Mouse (Mus musculus) liver, postnatal 0 days (tissue): ENCODE measurements around the gene Olfr1163. TPM values are rescaled to one million over a fixed set of nuclear protein-coding genes. Genes with fewer than 3 reads are reported as not detected.
"Not testable (repeated sequence)": the region's sequence is repeated elsewhere in the genome, so short reads cannot be mapped to it uniquely, and the experiment has no call there.

Experiments
- ATAC-seq: fragments of 200-750 bp; cut with Nextera tagmentation; 2 replicates; pipeline ENCODE4 v1.8.0; 2017; ENCODE audit warnings: mild to moderate bottlenecking, moderate library complexity
- DNase-seq: peaks from one replicate; pipeline ENCODE4 v3.0.0-alpha.2; 2016
- H3K27ac ChIP-seq: fragments of 300-500 bp; sonication (generic); 2 replicates; pipeline ENCODE4 v1.5.1; 2014; ENCODE audit warnings: antibody characterized with exemption, moderate library complexity, mild to moderate bottlenecking, low read depth
- H3K27me3 ChIP-seq: fragments of 300-500 bp; sonication (generic); 2 replicates; pipeline ENCODE4 v1.6.1; 2014; ENCODE audit warnings: low read length, control low read depth, mixed read lengths; ENCODE audit not compliant: insufficient read depth
- H3K36me3 ChIP-seq: fragments of 300-500 bp; sonication (generic); replicated peaks from 2 replicates; pipeline ENCODE4 v1.6.1; 2014; ENCODE audit warnings: mild to moderate bottlenecking, control low read depth, low read length, moderate library complexity, mixed read lengths; ENCODE audit not compliant: insufficient read depth
- H3K4me1 ChIP-seq: fragments of 300-500 bp; sonication (generic); 2 replicates; pipeline ENCODE4 v1.6.1; 2014; ENCODE audit warnings: antibody characterized with exemption, mild to moderate bottlenecking, control low read depth; ENCODE audit not compliant: insufficient read depth
- H3K4me2 ChIP-seq: fragments of 300-500 bp; sonication (generic); 2 replicates; pipeline ENCODE4 v1.6.1; 2014; ENCODE audit warnings: low read depth, mild to moderate bottlenecking, low read length, moderate library complexity, mixed read lengths
- H3K4me3 ChIP-seq: fragments of 300-500 bp; sonication (generic); 2 replicates; pipeline ENCODE4 v1.5.1; 2014; ENCODE audit warnings: low read depth, low read length
- H3K9ac ChIP-seq: fragments of 300-500 bp; sonication (generic); replicated peaks from 2 replicates; pipeline ENCODE4 v1.6.1; 2014; ENCODE audit warnings: mild to moderate bottlenecking, moderate library complexity
- H3K9me3 ChIP-seq: fragments of 300-500 bp; sonication (generic); 2 replicates; pipeline ENCODE4 v1.6.1; 2016; ENCODE audit warnings: mild to moderate bottlenecking, control low read depth, low read length, mixed read lengths
- CTCF ChIP-seq: sonication (generic); IDR thresholded peaks from 2 replicates; pipeline ENCODE4 v1.5.1; 2016; ENCODE audit warnings: antibody characterized with exemption, low read depth
- EP300 ChIP-seq: IDR thresholded peaks from 2 replicates; pipeline ENCODE4 v1.6.1; 2016; ENCODE audit warnings: antibody characterized with exemption, low read depth, mild to moderate bottlenecking
- WGBS: fragments of 180-500 bp; shearing (Covaris S2); extraction: QIAGEN DNeasy Blood & Tissue Kit; methylation state at CpG from one replicate; pipeline ENCODE4 v1.1.7; 2014; ENCODE audit not compliant: insufficient replicate concordance; 5-methylcytosine and 5-hydroxymethylcytosine counted together
- polyA plus RNA-seq: library from polyadenylated mRNA; unstranded; fragments of >200 nt; fragmentation: Nextera tagmentation; extraction: Ambion mirVana; gene quantifications from 2 replicates; pipeline ENCODE4 v1.2.1, GENCODE M21; 2015

The Olfr1163 gene
- polyA plus RNA-seq: not detected in 2 replicates

GRCm38 (mm10) chr2:88071730-88072129 lies at the start of gene Olfr1163:
Gene Olfr1163 (minus strand): TSS chr2:88071830.
- Histone ChIP-seq H3K4me1 (no peaks in the 10 kb centered on the region), H3K36me3 (no peaks in the 10 kb centered on the region), H3K27ac (no peak within 1 kb of the TSS), H3K4me3 (no peak within 1 kb of the TSS), H3K27me3 (no peaks in the 10 kb centered on the region), H3K4me2 (no peak within 1 kb of the TSS), H3K9ac (no peak within 1 kb of the TSS), H3K9me3 (no peaks in the 10 kb centered on the region)
- DNase-seq (no peak), ATAC-seq (no peak)
- TF ChIP-seq EP300 (no peak), CTCF (no peak)

GRCm38 (mm10) chr2:88093866-88094265 lies 22.2 kb upstream of the Olfr1163 start, which contains the start of gene Olfr1164:
Gene Olfr1164 (minus strand): TSS chr2:88093966.
- 64% methylated on average over 4 of the region's 4 CpGs for WGBS
- Histone ChIP-seq H3K27ac (no peak within 1 kb of the TSS), H3K9ac (no peak within 1 kb of the TSS), H3K9me3 (no peaks in the 10 kb centered on the region), H3K4me2 (no peak within 1 kb of the TSS), H3K36me3 (no peaks in the 10 kb centered on the region), H3K4me3 (no peak within 1 kb of the TSS), H3K4me1 (no peaks in the 10 kb centered on the region), H3K27me3 (no peaks in the 10 kb centered on the region)
- ATAC-seq (no peak), DNase-seq (no peak)
- TF ChIP-seq EP300 (no peak), CTCF (no peak)

GRCm38 (mm10) chr2:88063587-88063986 lies 8.0 kb downstream of the Olfr1163 start:
- ATAC-seq (no peak), DNase-seq (no peak)
- Histone ChIP-seq H3K4me3 (no peak overlapping the region), H3K27me3 (no peaks in the 10 kb centered on the region), H3K9ac (no peak overlapping the region), H3K36me3 (no peaks in the 10 kb centered on the region), H3K4me2 (no peak overlapping the region), H3K9me3 (no peaks in the 10 kb centered on the region), H3K27ac (no peak overlapping the region), H3K4me1 (no peaks in the 10 kb centered on the region)
- TF ChIP-seq CTCF (no peak), EP300 (no peak)
- WGBS: 88% methylated on average over 2 of the region's 2 CpGs

GRCm38 (mm10) chr2:88051029-88051428 lies 20.6 kb downstream of the Olfr1163 start, which contains the start of gene Olfr1162:
Gene Olfr1162 (minus strand): TSS chr2:88051129.
- ATAC-seq (no peak), DNase-seq (no peak)
- Histone ChIP-seq H3K27me3 (no peaks in the 10 kb centered on the region), H3K9me3 (no peaks in the 10 kb centered on the region), H3K9ac (no peak within 1 kb of the TSS), H3K4me3 (no peak within 1 kb of the TSS), H3K4me2 (no peak within 1 kb of the TSS), H3K27ac (no peak within 1 kb of the TSS), H3K4me1 (no peaks in the 10 kb centered on the region), H3K36me3 (no peaks in the 10 kb centered on the region)
- TF ChIP-seq EP300 (no peak), CTCF (no peak)
- 76% methylated on average over 1 of the region's 1 CpGs for WGBS

- Histone ChIP-seq H3K27me3 (no peaks in the 10 kb centered on the region), H3K4me2 (no peak within 1 kb of the TSS), H3K4me3 (no peak within 1 kb of the TSS), H3K9me3 (no peaks in the 10 kb centered on the region), H3K9ac (no peak within 1 kb of the TSS), H3K36me3 (no peaks in the 10 kb centered on the region), H3K4me1 (no peaks in the 10 kb centered on the region), H3K27ac (no peak within 1 kb of the TSS)
- ATAC-seq (no peak), DNase-seq (no peak)
- no peak for TF ChIP-seq EP300
These were observed 34.0 kb downstream of the Olfr1163 start, which contains the start of gene Olfr73 for GRCm38 (mm10) chr2:88037599-88037998. Gene Olfr73 (minus strand): TSS chr2:88037699.

GRCm38 (mm10) chr2:88022474-88022873 lies 49.2 kb downstream of the Olfr1163 start, which contains the start of gene Olfr1161:
Gene Olfr1161 (plus strand): TSS chr2:88022774.
- ATAC-seq, DNase-seq, H3K4me3 ChIP-seq, H3K27ac ChIP-seq, H3K4me1 ChIP-seq, H3K36me3 ChIP-seq, H3K9me3 ChIP-seq, H3K27me3 ChIP-seq, H3K9ac ChIP-seq, H3K4me2 ChIP-seq: not testable (repeated sequence)
- WGBS: 67% methylated on average over 1 of the region's 1 CpGs

Other genes with a start within 250 kb of the Olfr1163 start
- gene Olfr1148, start 241.3 kb downstream of the Olfr1163 start, polyA plus RNA-seq: not detected in 2 replicates
- not detected in 2 replicates for gene Olfr1150-ps1, start 227.8 kb downstream of the Olfr1163 start, polyA plus RNA-seq
- gene Olfr1151, start 216.0 kb downstream of the Olfr1163 start, polyA plus RNA-seq: not detected in 2 replicates
- not detected in 2 replicates for gene Olfr1152, start 205.3 kb downstream of the Olfr1163 start, polyA plus RNA-seq
- gene Olfr1153, start 176.9 kb downstream of the Olfr1163 start, polyA plus RNA-seq: not detected in 2 replicates
- not detected in 2 replicates for gene Olfr1154, start 166.7 kb downstream of the Olfr1163 start, polyA plus RNA-seq
- not detected in 2 replicates for gene Olfr1155, start 126.7 kb downstream of the Olfr1163 start, polyA plus RNA-seq
- not detected in 2 replicates for gene Olfr1156, start 118.7 kb downstream of the Olfr1163 start, polyA plus RNA-seq
- not detected in 2 replicates for gene Olfr1157, start 103.5 kb downstream of the Olfr1163 start, polyA plus RNA-seq
- gene Olfr74, start 97.2 kb downstream of the Olfr1163 start, polyA plus RNA-seq: not detected in 2 replicates
- gene Olfr1158, start 81.7 kb downstream of the Olfr1163 start, polyA plus RNA-seq: not detected in 2 replicates
- gene Olfr1160, start 63.6 kb downstream of the Olfr1163 start, polyA plus RNA-seq: not detected in 2 replicates
- gene Olfr1161, start 49.1 kb downstream of the Olfr1163 start, polyA plus RNA-seq: not detected in 2 replicates
- not detected in 2 replicates for gene Olfr73, start 34.1 kb downstream of the Olfr1163 start, polyA plus RNA-seq
- not detected in 2 replicates for gene Olfr1162, start 20.7 kb downstream of the Olfr1163 start, polyA plus RNA-seq
- not detected in 2 replicates for gene Olfr1164, start 22.1 kb upstream of the Olfr1163 start, polyA plus RNA-seq
- not detected in 2 replicates for gene Olfr1166, start 56.4 kb upstream of the Olfr1163 start, polyA plus RNA-seq
- not detected in 2 replicates for gene Olfr1167, start 83.4 kb upstream of the Olfr1163 start, polyA plus RNA-seq
- not detected in 2 replicates for gene Olfr1168, start 110.0 kb upstream of the Olfr1163 start, polyA plus RNA-seq
- not detected in 2 replicates for gene Olfr1170, start 156.5 kb upstream of the Olfr1163 start, polyA plus RNA-seq
- not detected in 2 replicates for gene Olfr1173, start 208.0 kb upstream of the Olfr1163 start, polyA plus RNA-seq
- not detected in 2 replicates for gene Olfr1174-ps, start 243.3 kb upstream of the Olfr1163 start, polyA plus RNA-seq